Mouse (Mus musculus): Measurements from ENCODE around the gene Abcg4.
"Not testable (repeated sequence)": the region's sequence is repeated elsewhere in the genome, so short reads cannot be mapped to it uniquely, and the experiment has no call there.

Gene Abcg4

DNA sequence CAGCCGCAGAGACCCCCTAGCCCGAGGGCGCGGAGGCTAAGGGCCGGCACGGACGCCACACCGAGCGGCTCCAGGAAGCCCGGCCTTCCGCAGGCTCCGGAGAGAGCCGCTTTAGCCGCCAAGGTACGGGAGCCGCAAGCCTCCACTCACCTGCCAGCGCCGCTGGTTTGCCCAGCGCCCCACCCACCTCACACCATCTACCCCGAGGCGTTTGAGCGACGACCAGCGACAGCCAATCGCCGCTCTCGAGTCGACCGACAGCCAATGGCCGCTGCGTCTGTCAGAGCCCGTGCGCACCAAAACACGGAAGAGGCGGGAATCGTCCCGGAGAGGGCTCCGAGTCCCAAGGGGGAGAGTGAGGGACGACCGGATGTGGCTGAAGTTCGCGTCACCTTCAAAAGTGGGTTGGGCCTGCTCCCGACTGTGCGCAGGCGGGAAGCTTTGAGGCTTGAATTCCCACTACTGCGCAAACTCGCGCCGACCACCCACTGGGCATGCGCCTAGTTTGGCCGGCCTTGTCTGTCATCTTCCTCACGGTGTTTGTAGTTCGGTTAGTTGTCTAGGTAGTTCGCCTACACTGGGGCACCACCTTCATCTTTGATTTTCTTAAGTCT, 17.2 kb upstream of the Abcg4 start, which contains the start of gene Hinfp:
Hinfp (minus strand) TSS at position 206 of the 614 bp plus-strand sequence.
- H3K4me3 ChIP-seq (replicated peaks; ENCODE audit: low read length): peak within 1 kb of the TSS; percentile 99
- no peaks in the 10 kb centered on the region for H3K9me3 ChIP-seq (ENCODE audit: low read length)
- TF ChIP-seq NANOG (IDR thresholded peaks at IDR 0.05; ENCODE audit: borderline replicate concordance, low read length) (no peak), CTCF (conservative IDR thresholded peaks at IDR 0.05; ENCODE audit: low read length) (no peak)
- peaks cover 8% of the 10 kb centered on the region for H3K27me3 ChIP-seq (ENCODE audit: insufficient read depth, low read length)
- H3K36me3 ChIP-seq (ENCODE audit: insufficient read depth, low read length): peaks cover 32% of the 10 kb centered on the region
- peaks cover 56% of the 10 kb centered on the region for H3K4me1 ChIP-seq (replicated peaks; ENCODE audit: low read depth, low read length)

DNA sequence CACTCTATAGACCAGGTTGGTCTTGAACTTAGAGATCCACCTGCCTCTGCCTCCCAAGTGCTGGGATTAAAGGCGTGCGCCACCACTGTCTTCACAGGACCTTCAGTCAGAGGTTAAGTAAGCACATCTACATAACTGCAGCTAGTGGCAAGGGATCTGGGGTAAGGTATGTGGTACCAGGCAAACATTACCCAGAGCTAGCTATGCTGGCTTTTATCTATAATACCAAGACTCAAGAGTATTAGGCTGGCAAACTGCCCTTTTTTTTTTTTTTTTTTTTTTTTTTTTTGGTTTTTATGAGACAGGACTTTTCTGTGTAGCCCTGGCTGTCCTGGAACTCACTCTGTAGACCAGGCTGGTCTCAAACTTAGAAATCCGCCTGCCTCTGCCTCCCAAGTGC, 11.6 kb upstream of the Abcg4 start:
- peaks cover 33% of the 10 kb centered on the region for H3K4me1 ChIP-seq (replicated peaks; ENCODE audit: low read depth, low read length)
- peaks cover 86% of the 10 kb centered on the region for H3K36me3 ChIP-seq (ENCODE audit: insufficient read depth, low read length)
- H3K9me3 ChIP-seq (ENCODE audit: low read length); H3K4me3 ChIP-seq (replicated peaks; ENCODE audit: low read length); H3K27me3 ChIP-seq (ENCODE audit: insufficient read depth, low read length): not testable (repeated sequence)

DNA sequence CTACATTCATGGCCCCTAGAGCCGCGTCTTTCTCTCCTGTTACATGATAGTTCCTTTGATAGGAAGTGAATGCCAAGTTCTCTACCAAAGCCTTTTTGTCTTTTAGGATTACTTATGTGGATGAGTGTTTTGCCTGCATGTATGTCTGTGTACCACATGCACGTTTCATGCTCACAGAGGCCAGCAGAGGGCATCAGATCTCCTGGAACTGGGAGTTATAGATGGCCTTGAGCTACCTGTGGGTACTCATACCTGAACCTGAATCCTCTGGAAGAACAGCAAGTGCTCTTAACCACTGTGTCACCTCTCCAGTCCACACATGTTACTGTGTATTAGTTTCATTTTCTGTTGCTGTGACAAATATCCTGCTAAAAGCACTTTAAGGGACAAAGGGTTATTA, 4.1 kb upstream of the Abcg4 start:
- Histone ChIP-seq H3K4me1 (replicated peaks; ENCODE audit: low read depth, low read length) (peaks cover 16% of the 10 kb centered on the region), H3K4me3 (replicated peaks; ENCODE audit: low read length) (no peak overlapping the region), H3K36me3 (ENCODE audit: insufficient read depth, low read length) (peaks cover 67% of the 10 kb centered on the region), H3K27me3 (ENCODE audit: insufficient read depth, low read length) (peaks cover 18% of the 10 kb centered on the region), H3K9me3 (ENCODE audit: low read length) (no peaks in the 10 kb centered on the region)
- TF ChIP-seq POU5F1 (IDR thresholded peaks at IDR 0.05; ENCODE audit: borderline replicate concordance, low read length) (no peak), NANOG (IDR thresholded peaks at IDR 0.05; ENCODE audit: borderline replicate concordance, low read length) (no peak), CTCF (conservative IDR thresholded peaks at IDR 0.05; ENCODE audit: low read length) (peak; percentile 35; the same call in 1 of the 2 replicates)

DNA sequence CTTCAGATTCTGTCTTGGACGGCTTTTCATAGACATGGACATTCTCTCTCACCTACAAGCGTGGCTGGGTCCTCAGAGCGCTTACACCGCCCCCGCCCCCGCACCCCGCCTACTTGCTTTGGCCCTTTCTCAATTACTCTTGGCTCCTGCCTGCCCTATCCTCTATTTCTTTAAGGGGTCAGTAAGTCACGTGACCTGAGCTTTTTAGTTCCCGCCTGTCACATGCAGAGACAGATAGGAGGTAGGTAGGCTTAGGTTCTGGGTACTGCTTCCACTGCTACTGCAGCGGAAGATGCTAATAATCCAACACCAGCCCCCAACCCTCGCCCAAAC, 510 bp upstream of the Abcg4 start:
- Histone ChIP-seq H3K36me3 (ENCODE audit: insufficient read depth, low read length) (peaks cover 33% of the 10 kb centered on the region), H3K9me3 (ENCODE audit: low read length) (no peaks in the 10 kb centered on the region), H3K27me3 (ENCODE audit: insufficient read depth, low read length) (peaks cover 45% of the 10 kb centered on the region), H3K4me3 (replicated peaks; ENCODE audit: low read length) (no peak overlapping the region), H3K4me1 (replicated peaks; ENCODE audit: low read depth, low read length) (peaks cover 27% of the 10 kb centered on the region)
- TF ChIP-seq NANOG (IDR thresholded peaks at IDR 0.05; ENCODE audit: borderline replicate concordance, low read length) (no peak), CTCF (conservative IDR thresholded peaks at IDR 0.05; ENCODE audit: low read length) (no peak), POU5F1 (IDR thresholded peaks at IDR 0.05; ENCODE audit: borderline replicate concordance, low read length) (no peak)

DNA sequence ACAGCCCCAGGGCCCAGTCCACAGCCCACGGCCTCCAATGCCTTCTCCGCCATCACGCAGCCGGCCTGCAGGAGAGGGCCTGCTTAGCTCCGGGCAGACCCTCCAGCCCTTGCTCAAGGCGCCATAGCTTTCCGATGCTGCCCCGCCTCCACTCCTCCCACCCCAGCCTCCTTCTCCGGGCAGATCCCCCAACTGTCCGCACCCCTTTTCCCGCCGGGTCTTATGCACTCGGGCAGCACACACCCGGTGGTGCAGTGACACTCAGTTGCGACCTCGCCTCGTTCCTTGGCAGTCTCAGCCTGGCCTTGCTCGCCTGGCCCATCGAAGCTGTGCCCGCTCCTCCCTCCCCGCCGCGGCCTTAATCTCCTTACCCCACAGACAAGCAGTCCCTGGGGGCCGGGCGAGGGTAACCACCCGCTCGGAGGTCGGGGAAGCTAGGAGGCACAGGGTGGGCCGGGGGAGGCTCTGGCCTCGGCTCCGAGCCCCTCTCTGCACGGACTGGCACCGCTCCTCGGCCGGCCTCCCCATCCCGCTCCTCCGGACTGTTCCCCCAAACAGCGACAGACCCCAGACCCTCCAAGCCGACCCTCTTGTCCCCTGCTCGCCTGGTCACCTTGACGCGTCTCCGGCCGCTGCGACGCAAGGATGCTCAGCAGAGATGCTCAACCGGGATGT, 877 bp downstream of the Abcg4 start:
- Histone ChIP-seq H3K36me3 (ENCODE audit: insufficient read depth, low read length) (peaks cover 19% of the 10 kb centered on the region), H3K4me1 (replicated peaks; ENCODE audit: low read depth, low read length) (peaks cover 27% of the 10 kb centered on the region), H3K4me3 (replicated peaks; ENCODE audit: low read length) (peak overlapping the region; percentile 78), H3K27me3 (ENCODE audit: insufficient read depth, low read length) (peaks cover 49% of the 10 kb centered on the region), H3K9me3 (ENCODE audit: low read length) (no peaks in the 10 kb centered on the region)
- TF ChIP-seq CTCF (conservative IDR thresholded peaks at IDR 0.05; ENCODE audit: low read length): no peak

DNA sequence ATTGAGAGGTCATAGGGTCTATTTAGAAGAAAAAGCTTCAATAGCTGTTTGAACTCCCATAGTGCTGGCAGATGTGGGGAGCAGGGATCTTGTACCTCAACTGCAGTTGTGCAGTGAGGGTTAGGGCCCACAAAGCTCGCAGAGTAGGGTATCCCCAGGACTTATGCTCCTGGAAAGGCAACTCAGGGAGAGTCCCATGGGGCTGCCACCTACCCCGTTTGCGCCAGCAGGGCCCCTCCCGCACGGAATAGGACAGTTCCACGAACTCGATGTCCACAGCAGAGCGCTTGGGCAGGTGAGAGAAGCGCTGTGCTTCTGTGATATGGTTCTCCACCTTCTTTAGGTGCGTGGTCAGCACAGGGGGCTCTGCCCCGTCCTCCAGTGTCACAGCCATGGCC, 1.4 kb downstream of the Abcg4 start:
- Histone ChIP-seq H3K9me3 (ENCODE audit: low read length) (no peaks in the 10 kb centered on the region), H3K4me1 (replicated peaks; ENCODE audit: low read depth, low read length) (peaks cover 27% of the 10 kb centered on the region), H3K27me3 (ENCODE audit: insufficient read depth, low read length) (peaks cover 49% of the 10 kb centered on the region), H3K36me3 (ENCODE audit: insufficient read depth, low read length) (peaks cover 14% of the 10 kb centered on the region), H3K4me3 (replicated peaks; ENCODE audit: low read length) (peak overlapping the region; percentile 78)
- TF ChIP-seq POU5F1 (IDR thresholded peaks at IDR 0.05; ENCODE audit: borderline replicate concordance, low read length): no peak
- TF ChIP-seq NANOG (IDR thresholded peaks at IDR 0.05; ENCODE audit: borderline replicate concordance, low read length): no peak
- TF ChIP-seq CTCF (conservative IDR thresholded peaks at IDR 0.05; ENCODE audit: low read length): no peak

DNA sequence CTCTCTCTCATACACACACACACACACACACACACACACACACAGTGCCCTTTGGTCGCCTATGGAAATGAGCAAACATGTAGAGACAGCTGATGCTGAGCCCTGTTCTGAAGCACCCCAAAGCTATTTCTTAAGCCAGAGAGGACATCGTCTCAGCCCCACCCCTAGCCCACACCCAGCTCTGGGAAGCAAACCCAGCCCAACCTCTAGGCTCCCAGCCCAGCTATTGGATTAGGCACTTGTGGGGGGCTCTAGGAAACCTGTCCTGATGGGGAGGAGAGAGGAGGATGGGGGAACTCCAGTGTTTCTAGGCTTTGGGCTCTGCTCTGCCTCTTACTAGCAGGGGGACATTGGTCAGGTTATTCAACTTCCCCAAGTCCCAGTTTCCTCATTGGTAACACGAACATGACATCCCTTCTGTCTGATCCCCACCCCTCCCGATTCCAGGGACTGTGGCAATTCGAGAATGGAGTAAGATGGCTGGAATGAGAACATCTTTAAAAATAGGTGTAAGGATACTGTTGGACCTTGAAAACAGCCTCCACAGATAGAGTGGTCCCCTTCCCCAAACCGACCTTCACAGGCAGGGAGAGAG, 2.1 kb downstream of the Abcg4 start:
- Histone ChIP-seq H3K4me3 (replicated peaks; ENCODE audit: low read length) (no peak overlapping the region), H3K27me3 (ENCODE audit: insufficient read depth, low read length) (peaks cover 55% of the 10 kb centered on the region), H3K9me3 (ENCODE audit: low read length) (no peaks in the 10 kb centered on the region), H3K4me1 (replicated peaks; ENCODE audit: low read depth, low read length) (peaks cover 31% of the 10 kb centered on the region), H3K36me3 (ENCODE audit: insufficient read depth, low read length) (peaks cover 8% of the 10 kb centered on the region)
- TF ChIP-seq NANOG (IDR thresholded peaks at IDR 0.05; ENCODE audit: borderline replicate concordance, low read length) (no peak), POU5F1 (IDR thresholded peaks at IDR 0.05; ENCODE audit: borderline replicate concordance, low read length) (no peak), CTCF (conservative IDR thresholded peaks at IDR 0.05; ENCODE audit: low read length) (no peak)

DNA sequence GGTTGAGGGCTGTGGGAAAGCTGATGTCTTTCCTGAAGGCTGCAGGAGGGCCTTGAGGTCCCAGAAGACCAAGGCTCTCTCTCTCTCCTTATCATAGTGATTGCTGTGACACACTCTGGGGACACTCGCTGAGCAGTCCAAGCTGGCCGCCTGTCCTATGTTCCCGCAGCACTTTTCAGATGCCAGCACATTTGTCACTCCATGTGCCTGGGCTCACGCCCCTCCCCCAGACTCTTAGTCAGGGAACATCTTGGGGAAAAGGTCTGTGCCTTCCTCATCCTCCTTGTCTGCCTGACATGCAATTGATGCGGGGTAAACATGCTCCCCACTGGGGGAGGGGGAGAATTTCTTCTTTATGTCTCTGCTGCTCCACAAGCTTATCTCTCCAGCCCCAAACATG, 5.2 kb downstream of the Abcg4 start:
- Histone ChIP-seq H3K4me3 (replicated peaks; ENCODE audit: low read length) (no peak overlapping the region), H3K9me3 (ENCODE audit: low read length) (no peaks in the 10 kb centered on the region), H3K36me3 (ENCODE audit: insufficient read depth, low read length) (no peaks in the 10 kb centered on the region), H3K27me3 (ENCODE audit: insufficient read depth, low read length) (peaks cover 45% of the 10 kb centered on the region), H3K4me1 (replicated peaks; ENCODE audit: low read depth, low read length) (peaks cover 33% of the 10 kb centered on the region)
- TF ChIP-seq CTCF (conservative IDR thresholded peaks at IDR 0.05; ENCODE audit: low read length) (no peak), NANOG (IDR thresholded peaks at IDR 0.05; ENCODE audit: borderline replicate concordance, low read length) (no peak), POU5F1 (IDR thresholded peaks at IDR 0.05; ENCODE audit: borderline replicate concordance, low read length) (no peak)

DNA sequence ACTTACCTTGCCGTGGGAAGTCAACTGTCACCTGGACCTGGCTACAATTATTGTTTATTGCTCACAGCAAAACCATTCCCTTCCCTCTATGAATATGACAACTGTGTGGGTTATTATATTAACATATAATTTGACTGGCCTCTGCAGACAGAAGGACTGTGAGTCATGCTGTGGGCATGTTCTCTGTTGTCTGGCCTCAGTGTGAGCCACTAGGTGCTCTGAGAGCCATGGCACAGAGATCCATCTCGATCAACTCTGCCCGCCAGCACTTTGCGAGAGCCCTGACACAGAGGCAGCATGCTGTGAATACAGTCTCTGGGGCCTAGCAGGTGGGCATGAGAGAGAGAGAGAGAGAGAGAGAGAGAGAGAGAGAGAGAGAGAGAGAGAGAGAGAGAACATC, 18.4 kb downstream of the Abcg4 start:
- no peaks in the 10 kb centered on the region for H3K36me3 ChIP-seq (ENCODE audit: insufficient read depth, low read length)

More for the DNA sequence above, 18.4 kb downstream of the Abcg4 start:
- no peak for TF ChIP-seq POU5F1 (IDR thresholded peaks at IDR 0.05; ENCODE audit: borderline replicate concordance, low read length)
- TF ChIP-seq NANOG (IDR thresholded peaks at IDR 0.05; ENCODE audit: borderline replicate concordance, low read length): no peak
- TF ChIP-seq CTCF (conservative IDR thresholded peaks at IDR 0.05; ENCODE audit: low read length): no peak
- Histone ChIP-seq H3K4me3 (replicated peaks; ENCODE audit: low read length) (no peak overlapping the region), H3K9me3 (ENCODE audit: low read length) (0 out of 2 replicates have a peak, but pooled peaks cover 4% of the 10 kb centered on the region), H3K27me3 (ENCODE audit: insufficient read depth, low read length) (peaks cover 32% of the 10 kb centered on the region), H3K4me1 (replicated peaks; ENCODE audit: low read depth, low read length) (peaks cover 13% of the 10 kb centered on the region)
